Mouse (Mus musculus) right cerebral cortex, postnatal 10 days (tissue): ENCODE data around the gene Cnga4.
"Not testable (repeated sequence)": the region's sequence is repeated elsewhere in the genome, so short reads cannot be mapped to it uniquely, and the experiment has no call there.

ENCODE experiments used
- DNase-seq, 2 experiments: peaks; one replicate each; pipeline ENCODE4 v3.0.0; 2021; ENCODE audit warnings: low spot score in 2 of 2

Cnga4 gene

GRCm38 (mm10) chr7:105404268-105404667, at the start of gene Cnga4:
TSS of gene Cnga4 (plus strand) at chr7:105404568.
- DNase-seq = no peak

- DNase-seq = not testable (repeated sequence)
These were observed 48.3 kb upstream of the Cnga4 start for GRCm38 (mm10) chr7:105356064-105356463.

- not testable (repeated sequence) for DNase-seq
These were observed 47.9 kb upstream of the Cnga4 start for GRCm38 (mm10) chr7:105356487-105356886.

GRCm38 (mm10) chr7:105361713-105362112, 42.7 kb upstream of the Cnga4 start:
- no peak for DNase-seq

GRCm38 (mm10) chr7:105367268-105367667, 37.1 kb upstream of the Cnga4 start:
- DNase-seq = no peak

GRCm38 (mm10) chr7:105367930-105368329, 36.4 kb upstream of the Cnga4 start, which contains the start of gene Olfr692:
TSS of gene Olfr692 (plus strand) at chr7:105368230.
- no peak for DNase-seq

- DNase-seq = no peak
These were observed 35.8 kb upstream of the Cnga4 start for GRCm38 (mm10) chr7:105368521-105368920.

- no peak for DNase-seq
These were observed 31.5 kb upstream of the Cnga4 start for GRCm38 (mm10) chr7:105372912-105373311.

GRCm38 (mm10) chr7:105373509-105373908, 30.9 kb upstream of the Cnga4 start:
- DNase-seq = peak in 1 of 2 experiments; percentile 24

GRCm38 (mm10) chr7:105373976-105374375, 30.4 kb upstream of the Cnga4 start:
- peak in 1 of 2 experiments; percentile 28 for DNase-seq

- no peak for DNase-seq
These were observed 29.5 kb upstream of the Cnga4 start, which contains the start of gene Gm5901 for GRCm38 (mm10) chr7:105374866-105375265. TSS of gene Gm5901 (plus strand) at chr7:105375038.

- DNase-seq = no peak
These were observed 24.0 kb upstream of the Cnga4 start for GRCm38 (mm10) chr7:105380329-105380728.

GRCm38 (mm10) chr7:105387696-105388095, 16.7 kb upstream of the Cnga4 start:
- DNase-seq = no peak

- no peak for DNase-seq
These were observed 14.1 kb upstream of the Cnga4 start for GRCm38 (mm10) chr7:105390236-105390635.

- no peak for DNase-seq
These were observed 9.8 kb upstream of the Cnga4 start for GRCm38 (mm10) chr7:105394606-105395005.

GRCm38 (mm10) chr7:105395131-105395820, 9.1 kb upstream of the Cnga4 start:
- no peak for DNase-seq

GRCm38 (mm10) chr7:105396126-105396525, 8.2 kb upstream of the Cnga4 start:
- no peak for DNase-seq

GRCm38 (mm10) chr7:105399058-105399934, 5.1 kb upstream of the Cnga4 start:
- peak in 1 of 2 experiments; percentile 43 for DNase-seq

- peak; percentile 99 to 100 for DNase-seq
These were observed 4.3 kb upstream of the Cnga4 start, which contains the start of gene Fam160a2 for GRCm38 (mm10) chr7:105399935-105400624. TSS of gene Fam160a2 (minus strand) at chr7:105400054.

- no peak for DNase-seq
These were observed 2.0 kb downstream of the Cnga4 start for GRCm38 (mm10) chr7:105406322-105406721.

- DNase-seq = peak; percentile 81 to 87
These were observed 7.7 kb downstream of the Cnga4 start for GRCm38 (mm10) chr7:105411874-105412632.
